ENCODE assay signal across 7 mouse cellular contexts in the genomic region with DNA sequence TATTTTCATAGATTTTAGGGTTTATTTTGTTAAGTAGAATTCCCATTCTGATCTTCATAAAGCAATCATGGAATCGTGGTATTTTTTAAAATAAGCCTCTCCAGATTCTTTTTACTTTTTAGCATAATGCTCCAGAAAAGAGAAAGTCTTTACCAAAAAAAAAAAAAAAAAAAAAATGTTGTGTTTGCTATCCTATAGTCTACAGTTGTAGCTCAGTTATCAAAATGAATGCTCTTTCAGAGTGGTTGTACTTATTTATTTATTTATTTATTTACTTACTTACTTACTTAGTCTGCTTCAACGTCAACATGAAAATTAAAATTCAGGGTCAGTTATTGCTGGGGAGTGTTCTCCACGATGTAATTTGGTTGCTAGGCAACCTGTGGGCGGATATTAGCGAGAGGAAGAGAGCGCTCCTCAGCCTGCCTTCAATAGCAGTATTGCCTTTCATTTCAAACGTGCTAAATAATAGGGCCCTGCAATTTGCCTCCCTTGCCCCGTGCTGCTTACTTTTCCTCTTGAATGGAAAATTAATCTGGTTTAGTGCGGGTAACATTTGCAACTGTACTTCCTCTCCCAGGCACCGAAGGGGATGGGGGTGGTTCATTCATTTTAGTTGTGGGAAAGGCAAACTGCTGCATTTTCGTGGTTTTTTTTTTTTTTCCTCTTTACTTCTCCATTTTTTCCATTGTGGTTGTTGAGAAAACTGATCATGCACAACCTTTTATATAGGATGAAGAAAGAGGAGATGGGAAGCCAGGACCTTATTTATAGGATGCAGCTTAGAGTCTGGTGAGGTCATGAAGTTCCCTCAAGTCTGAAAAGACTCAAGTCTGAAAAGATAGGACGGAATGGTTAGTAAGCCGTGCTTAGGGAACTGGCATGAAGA. TPM values are rescaled to one million over a fixed set of nuclear protein-coding genes. Genes with fewer than 3 reads are reported as not detected.
A peak's percentile ranks its signal among the peaks of the same experiment; 100 is the strongest.
DNase-seq lines count a peak whose midpoint lies in the region; ATAC-seq and TF ChIP-seq lines count a peak whose summit lies in the region.

No protein-coding gene starts in this region.

- DNase-seq in ZHBTc4 (ENCODE audit: low read depth, low spot score) (peak; percentile 9), liver (peak; percentile 32)
- DNase-seq in heart, adult 2 months: peak; percentile 27 to 54
- DNase-seq in midbrain, postnatal 0 days (ENCODE audit: low spot score): peak; percentile 74
- DNase-seq in telencephalon, adult 2 months (ENCODE audit: low read depth, low spot score): peak; percentile 58

- H3K27ac ChIP-seq in cortical plate, adult 2 months (ENCODE audit: insufficient read depth, low read length): no peak overlapping the region
- H3K27ac ChIP-seq in heart, adult 2 months: peak overlapping the region; percentile 87
- H3K27ac ChIP-seq in kidney, embryonic 15.5 days: peak overlapping the region; percentile 83
- peak overlapping the region; percentile 55 for H3K27ac ChIP-seq in midbrain, postnatal 0 days (ENCODE audit: low read depth, low read length)

- no peak for TF ChIP-seq POLR2A in cortical plate, adult 2 months (IDR thresholded peaks at IDR 0.05; ENCODE audit: extremely low read depth, insufficient read depth, low read length)
- no peak for TF ChIP-seq POLR2A in heart, adult 2 months (IDR thresholded peaks at IDR 0.05; ENCODE audit: insufficient read depth, low read depth, low read length)

- peak overlapping the region; percentile 53 for H3K4me2 ChIP-seq in kidney, embryonic 15.5 days
- peak overlapping the region; percentile 51 for H3K4me2 ChIP-seq in midbrain, postnatal 0 days (ENCODE audit: low read depth, low read length, poor library complexity, severe bottlenecking)

- H3K79me2 ChIP-seq in heart, adult 2 months (replicated peaks; ENCODE audit: control insufficient read depth, insufficient read depth, low read length): no peaks in the 10 kb centered on the region

- WGBS in heart, adult 2 months: 25% methylated on average over 13 of the region's 13 CpGs
- 16% methylated on average over 13 of the region's 13 CpGs for WGBS in kidney, embryonic 15.5 days
- 8% methylated on average over 13 of the region's 13 CpGs for WGBS in midbrain, postnatal 0 days

- no peak for TF ChIP-seq CTCF in cortical plate, adult 2 months (IDR thresholded peaks at IDR 0.05; ENCODE audit: extremely low read depth, insufficient read depth, low read length)
- TF ChIP-seq CTCF in heart, adult 2 months (IDR thresholded peaks at IDR 0.05): no peak
- no peak for TF ChIP-seq CTCF in midbrain, postnatal 0 days (IDR thresholded peaks at IDR 0.05)

- peak overlapping the region; percentile 6; the same call in 1 of the 2 replicates for H3K4me3 ChIP-seq in cortical plate, adult 2 months (ENCODE audit: insufficient read depth, low read length)
- H3K4me3 ChIP-seq in heart, adult 2 months: peak overlapping the region; percentile 42
- peak overlapping the region; percentile 13 for H3K4me3 ChIP-seq in kidney, embryonic 15.5 days (replicated peaks)
- peak overlapping the region; percentile 27 for H3K4me3 ChIP-seq in midbrain, postnatal 0 days (ENCODE audit: low read depth, low read length)

- intact Hi-C loops in heart, adult 2 months (cut with DNase I): loop anchor here (2.0 kb wide), 1 partner anchor 39 kb away; a partner anchor contains a TSS

- no peaks in the 10 kb centered on the region for H3K9me3 ChIP-seq in kidney, embryonic 15.5 days (replicated peaks)
- H3K9me3 ChIP-seq in midbrain, postnatal 0 days (ENCODE audit: low read length): no peaks in the 10 kb centered on the region

- no peak; the same call in 1 of the 2 replicates for ATAC-seq in kidney, embryonic 15.5 days (replicated peaks; ENCODE audit: low FRiP score)
- ATAC-seq in midbrain, postnatal 0 days (ENCODE audit: low FRiP score): peak; percentile 75; the same call in 1 of the 2 replicates

- no peak for TF ChIP-seq EP300 in heart, adult 2 months (IDR thresholded peaks at IDR 0.05; ENCODE audit: insufficient read depth, low read depth, low read length)

- H3K27me3 ChIP-seq in heart, adult 2 months (ENCODE audit: control insufficient read depth, insufficient read depth, low read length): no peaks in the 10 kb centered on the region
- H3K27me3 ChIP-seq in kidney, embryonic 15.5 days: no peaks in the 10 kb centered on the region
- H3K27me3 ChIP-seq in midbrain, postnatal 0 days (ENCODE audit: insufficient read depth, low read length): no peaks in the 10 kb centered on the region

- peak overlapping the region; percentile 28; the same call in 1 of the 2 replicates for H3K9ac ChIP-seq in heart, adult 2 months (ENCODE audit: low read depth, low read length)
- no peak overlapping the region for H3K9ac ChIP-seq in kidney, embryonic 15.5 days
- no peak overlapping the region; the same call in 1 of the 2 replicates for H3K9ac ChIP-seq in midbrain, postnatal 0 days (replicated peaks; ENCODE audit: low read length, poor library complexity, severe bottlenecking)

- H3K4me1 ChIP-seq in cortical plate, adult 2 months (ENCODE audit: control insufficient read depth, insufficient read depth, low read length): 0 out of 2 replicates have a peak, but pooled peaks cover 1% of the 10 kb centered on the region
- H3K4me1 ChIP-seq in heart, adult 2 months (ENCODE audit: control insufficient read depth, insufficient read depth, low read length): peaks cover 1% of the 10 kb centered on the region
- H3K4me1 ChIP-seq in kidney, embryonic 15.5 days: peaks cover 14% of the 10 kb centered on the region
- H3K4me1 ChIP-seq in midbrain, postnatal 0 days (ENCODE audit: insufficient read depth, low read length): peaks cover 5% of the 10 kb centered on the region

- no peaks in the 10 kb centered on the region for H3K36me3 ChIP-seq in heart, adult 2 months (ENCODE audit: control insufficient read depth, insufficient read depth, low read length)
- no peaks in the 10 kb centered on the region for H3K36me3 ChIP-seq in kidney, embryonic 15.5 days
- H3K36me3 ChIP-seq in midbrain, postnatal 0 days (ENCODE audit: insufficient read depth, low read length): no peaks in the 10 kb centered on the region

RNA-seq across cellular contexts. Expression of a gene that starts 39.4 kb away (rescaled TPM):
- polyA plus RNA-seq in cortical plate, adult 2 months (2012; rRNA removed): 39.3 and 40.4 TPM in 2 replicates
- 1 to 10 TPM; 7.5 to 8.0 TPM for total RNA-seq in heart, adult 2 months (2021)
- 2.8 and 6.1 TPM in 2 replicates for polyA plus RNA-seq in heart, adult 2 months (2012; rRNA removed)
- 3.5 and 3.6 TPM in 2 replicates for polyA plus RNA-seq in kidney, embryonic 15.5 days (2015; fragmentation: Nextera tagmentation; extraction: Ambion mirVana)
- 43.2 and 52.1 TPM in 2 replicates for total RNA-seq in midbrain, postnatal 0 days (2014; rRNA removed)
- polyA plus RNA-seq in midbrain, postnatal 0 days (2015; fragmentation: Nextera tagmentation; extraction: Ambion mirVana): 7.1 and 8.8 TPM in 2 replicates

Comparison
In these comparisons a context has a peak if more than half of its experiments do, and no peak if none do; other contexts are left out.
1. DNase-seq: peak in every context shown above with its lines; median percentile 74 in midbrain, postnatal 0 days; 58 in telencephalon, adult 2 months; 40 in heart, adult 2 months; 32 in liver; 9 in ZHBTc4.